Mouse (Mus musculus) megakaryocyte, embryonic 14.5 days (primary cell): ENCODE measurements around the gene Prkce.

Source experiments
- FLI1 ChIP-seq: IDR thresholded peaks from 2 replicates; pipeline ENCODE4 v1.6.1; 2012; ENCODE audit warnings: low read length, inconsistent platforms, mixed read lengths
- GATA1 ChIP-seq: IDR thresholded peaks from 3 replicates; pipeline ENCODE4 v1.6.1; 2012; ENCODE audit warnings: mixed read lengths, low read length, inconsistent platforms, borderline replicate concordance

GRCm38 (mm10) chr17:86184552-86185209 is 17.1 kb downstream of the Prkce start:
- TF ChIP-seq GATA1 (no peak), FLI1 (no peak)
